Mouse (Mus musculus) thymus, postnatal 4 days (tissue): ENCODE results near the gene Nat8f2.

Experiments used
- DNase-seq: peaks from one replicate; pipeline ENCODE4 v3.0.0; 2021

The Nat8f2 gene

GRCm38 (mm10) chr6:85818338-85818737 is 50.6 kb downstream of the Nat8f2 start:
- DNase-seq, result no peak
